Mouse (Mus musculus) kidney, embryonic 15.5 days (tissue): ENCODE data around the gene Ubxn6. TPM values are rescaled to one million over a fixed set of nuclear protein-coding genes. Genes with fewer than 3 reads are reported as not detected.
"Not testable (repeated sequence)": the region's sequence is repeated elsewhere in the genome, so short reads cannot be mapped to it uniquely, and the experiment has no call there.

ENCODE experiments used
- ATAC-seq: fragments of 200-750 bp; cut with Nextera tagmentation; replicated peaks from 2 replicates; pipeline ENCODE4 v1.8.0; 2017; ENCODE audit warnings: moderate TSS enrichment; ENCODE audit not compliant: low FRiP score
- H3K27ac ChIP-seq: fragments of 300-500 bp; sonication (generic); 2 replicates; pipeline ENCODE4 v1.5.1; 2015; ENCODE audit warnings: mild to moderate bottlenecking, inconsistent platforms
- H3K27me3 ChIP-seq: fragments of 300-500 bp; sonication (generic); 2 replicates; pipeline ENCODE4 v1.6.1; 2015; ENCODE audit warnings: inconsistent platforms
- H3K36me3 ChIP-seq: fragments of 300-500 bp; sonication (generic); 2 replicates; pipeline ENCODE4 v1.6.1; 2015; ENCODE audit warnings: inconsistent platforms
- H3K4me1 ChIP-seq: fragments of 300-500 bp; sonication (generic); 2 replicates; pipeline ENCODE4 v1.6.1; 2015; ENCODE audit warnings: inconsistent platforms
- H3K4me2 ChIP-seq: fragments of 300-500 bp; sonication (generic); 2 replicates; pipeline ENCODE4 v1.6.1; 2015; ENCODE audit warnings: moderate library complexity, mild to moderate bottlenecking, inconsistent platforms
- H3K4me3 ChIP-seq: fragments of 300-500 bp; sonication (generic); replicated peaks from 2 replicates; pipeline ENCODE4 v1.5.1; 2015; ENCODE audit warnings: mild to moderate bottlenecking, inconsistent platforms
- H3K9ac ChIP-seq: fragments of 300-500 bp; sonication (generic); 2 replicates; pipeline ENCODE4 v1.6.1; 2015; ENCODE audit warnings: mild to moderate bottlenecking, inconsistent platforms
- H3K9me3 ChIP-seq: fragments of 300-500 bp; sonication (generic); replicated peaks from 2 replicates; pipeline ENCODE4 v1.6.1; 2016; ENCODE audit warnings: inconsistent platforms
- WGBS: fragments of 180-500 bp; shearing (Covaris S2); methylation state at CpG from one replicate; pipeline ENCODE4 v1.1.7; 2015; ENCODE audit warnings: mixed read lengths; 5-methylcytosine and 5-hydroxymethylcytosine counted together
- polyA plus RNA-seq: library from polyadenylated mRNA; unstranded; fragments of >200 nt; fragmentation: Nextera tagmentation; extraction: Ambion mirVana; gene quantifications from 2 replicates; pipeline ENCODE4 v1.2.1, GENCODE M21; 2015

The Ubxn6 gene
- polyA plus RNA-seq, 1 experiment from 2014 or later: 45.6 TPM

DNA sequence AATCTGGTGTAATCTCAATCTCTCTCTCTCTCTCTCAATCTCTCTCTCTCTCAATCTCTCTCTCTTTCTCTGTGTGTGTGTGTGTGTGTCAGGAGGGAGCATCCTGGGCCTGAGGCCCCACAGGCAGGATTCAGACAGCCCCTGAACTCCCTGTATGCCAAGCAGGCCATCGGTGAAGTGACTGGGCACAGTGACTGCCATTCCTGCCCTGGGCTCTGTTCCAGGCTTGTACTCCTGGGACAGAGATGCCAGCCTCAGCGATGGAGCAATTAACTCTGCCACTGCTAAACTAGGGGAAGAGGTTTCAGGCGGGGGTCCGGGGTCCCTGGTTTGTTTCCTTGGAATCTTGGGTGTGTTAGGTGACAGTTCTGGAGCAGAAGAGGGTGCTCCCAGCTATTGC is 35.7 kb upstream of the Ubxn6 start:
- no peaks in the 10 kb centered on the region for H3K9me3 ChIP-seq
- WGBS: 68% methylated on average over 4 of the region's 4 CpGs
- H3K4me1 ChIP-seq: no peaks in the 10 kb centered on the region
- no peak overlapping the region for H3K4me2 ChIP-seq
- H3K9ac ChIP-seq: no peak overlapping the region
- no peak for ATAC-seq
- 0 out of 2 replicates have a peak, but pooled peaks cover 4% of the 10 kb centered on the region for H3K36me3 ChIP-seq
- H3K4me3 ChIP-seq: no peak overlapping the region
- H3K27ac ChIP-seq: no peak overlapping the region
- H3K27me3 ChIP-seq: no peaks in the 10 kb centered on the region

DNA sequence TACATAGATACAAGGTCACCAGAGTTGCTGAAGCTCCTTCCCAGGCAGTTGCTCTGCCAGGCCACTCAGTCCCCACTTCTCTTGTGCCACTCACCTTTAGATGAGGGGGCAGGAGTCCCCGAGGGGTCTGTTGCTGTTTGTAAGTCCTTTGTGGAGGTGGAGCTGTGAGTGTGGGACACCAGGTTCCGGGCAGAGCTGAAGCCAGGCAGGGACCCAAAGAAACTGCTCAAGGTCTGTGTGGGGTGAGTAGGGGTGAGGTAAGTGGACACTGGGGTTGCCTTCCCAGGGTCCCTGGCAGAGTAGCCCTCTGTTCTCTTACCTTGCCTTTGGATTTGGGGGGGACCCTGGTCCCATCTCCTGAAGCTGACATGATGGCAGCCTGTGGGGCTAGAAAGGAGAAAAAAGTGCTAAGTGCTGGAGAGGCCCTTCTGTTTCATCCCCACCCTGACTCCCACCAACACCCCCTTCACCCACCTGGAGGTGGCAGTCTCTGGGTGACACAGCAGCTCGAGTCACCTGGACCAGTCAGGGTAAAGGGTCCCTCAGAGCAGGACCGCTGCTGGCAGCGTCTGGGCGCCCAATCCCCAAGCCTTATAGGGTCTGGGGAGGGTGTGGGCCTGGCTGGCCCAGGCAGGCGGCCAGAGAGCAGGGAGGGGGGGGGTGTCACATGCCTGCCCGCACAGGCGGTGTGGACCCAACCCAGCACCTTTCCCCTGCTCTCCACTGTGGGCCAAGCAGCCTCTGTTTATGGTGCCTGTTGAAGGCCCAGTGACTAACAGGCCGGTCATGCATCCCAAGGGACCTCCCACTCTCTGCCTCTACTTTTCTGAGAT is 34.6 kb upstream of the Ubxn6 start, which contains the start of gene Plin4:
Plin4 (minus strand) TSS at position 585 of the 833 bp plus-strand sequence.
- Histone ChIP-seq H3K4me3 (no peak within 1 kb of the TSS), H3K9me3 (no peaks in the 10 kb centered on the region), H3K27me3 (no peaks in the 10 kb centered on the region), H3K36me3 (0 out of 2 replicates have a peak, but pooled peaks cover 4% of the 10 kb centered on the region), H3K4me1 (no peaks in the 10 kb centered on the region), H3K27ac (no peak within 1 kb of the TSS), H3K4me2 (no peak within 1 kb of the TSS), H3K9ac (no peak within 1 kb of the TSS)
- WGBS: 57% methylated on average over 10 of the region's 10 CpGs
- ATAC-seq: peak; percentile 20; the same call in 1 of the 2 replicates

DNA sequence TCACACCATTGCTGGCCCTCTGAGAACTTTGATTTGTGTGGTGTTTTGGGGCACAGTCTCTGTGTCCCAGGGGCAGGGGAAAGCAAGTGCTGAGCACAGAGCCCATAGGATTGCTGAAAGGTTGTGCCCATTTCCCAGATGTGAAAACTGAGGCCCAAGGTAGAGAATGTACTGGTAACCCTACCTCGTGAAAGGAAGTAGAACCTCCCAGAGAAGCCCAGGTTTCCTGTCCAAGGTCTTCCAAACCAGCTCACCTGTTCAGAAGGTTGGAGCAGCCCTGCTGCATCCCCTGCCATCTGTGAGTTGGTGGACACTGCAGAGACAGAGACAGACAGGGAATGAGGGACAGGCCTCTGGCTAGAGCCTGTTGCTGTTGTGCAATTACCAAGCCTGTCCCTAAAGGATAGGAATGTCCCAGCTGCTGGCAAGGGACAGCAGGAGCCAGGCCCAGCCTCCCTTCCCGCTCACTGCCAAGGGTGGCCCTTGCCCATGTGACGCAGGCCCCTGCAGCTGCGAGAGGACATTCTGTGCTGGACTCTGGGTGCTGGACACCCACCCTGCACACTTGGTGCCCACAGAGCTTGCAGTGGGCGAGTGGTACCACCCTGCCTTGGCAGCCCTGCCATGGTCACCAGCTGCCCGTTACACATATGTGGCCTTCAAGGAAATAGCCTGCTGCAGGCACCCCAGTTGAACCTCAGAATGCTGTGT is 33.7 kb upstream of the Ubxn6 start:
- WGBS: 82% methylated on average over 6 of the region's 6 CpGs
- Histone ChIP-seq H3K9ac (no peak overlapping the region), H3K36me3 (peaks cover 8% of the 10 kb centered on the region; the same call in 1 of the 2 replicates), H3K4me2 (no peak overlapping the region), H3K4me1 (no peaks in the 10 kb centered on the region), H3K9me3 (no peaks in the 10 kb centered on the region), H3K4me3 (no peak overlapping the region), H3K27ac (no peak overlapping the region), H3K27me3 (no peaks in the 10 kb centered on the region)
- ATAC-seq: 0 out of 2 replicates have a peak, but pooled peaks have one; percentile 18

DNA sequence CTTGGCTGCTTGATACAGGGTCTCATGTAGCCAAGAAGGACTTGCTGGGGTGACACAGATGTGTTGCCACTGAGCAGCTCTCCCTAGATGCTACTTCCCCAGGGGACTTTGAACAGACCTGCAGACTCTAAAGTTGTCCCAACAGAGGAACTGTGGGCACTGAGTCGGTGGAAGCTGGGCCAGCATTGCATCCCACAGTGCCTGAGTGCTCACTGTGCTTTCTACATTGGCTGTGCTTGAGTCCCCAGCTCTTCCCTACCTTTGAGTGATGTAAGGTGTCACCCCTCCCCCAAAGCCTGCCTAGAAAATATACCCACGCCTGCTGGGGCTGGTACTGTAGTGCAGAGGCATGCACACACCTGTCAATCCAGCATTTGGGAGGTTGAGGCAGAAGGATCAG is 32.9 kb upstream of the Ubxn6 start:
- Histone ChIP-seq H3K9me3 (no peaks in the 10 kb centered on the region), H3K27ac (no peak overlapping the region), H3K9ac (no peak overlapping the region), H3K27me3 (no peaks in the 10 kb centered on the region), H3K4me2 (no peak overlapping the region), H3K4me3 (no peak overlapping the region), H3K36me3 (peaks cover 16% of the 10 kb centered on the region), H3K4me1 (no peaks in the 10 kb centered on the region)
- WGBS: 77% methylated on average over 2 of the region's 2 CpGs
- no peak for ATAC-seq

DNA sequence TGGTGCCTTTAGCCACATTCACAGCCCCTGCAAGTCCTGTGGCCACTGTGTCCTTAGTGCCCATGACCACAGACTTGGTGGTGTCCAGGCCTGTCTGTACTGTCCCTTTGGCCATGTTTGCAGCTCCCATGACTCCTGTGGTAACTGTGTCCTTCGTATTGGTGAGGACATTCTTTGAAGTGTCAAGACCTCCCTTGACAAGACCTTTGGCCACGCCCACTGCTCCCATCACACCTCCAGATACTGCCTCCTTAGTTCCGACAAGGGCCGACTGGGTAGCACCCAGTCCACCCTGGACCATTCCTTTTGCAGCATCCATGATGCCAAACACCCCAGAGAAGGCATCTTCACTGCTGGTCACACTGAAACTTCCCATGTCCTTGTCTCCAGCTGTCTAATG is 32.2 kb upstream of the Ubxn6 start:
- ATAC-seq: no peak
- Histone ChIP-seq H3K27ac (no peak overlapping the region), H3K9ac (no peak overlapping the region), H3K27me3 (no peaks in the 10 kb centered on the region), H3K36me3 (peaks cover 23% of the 10 kb centered on the region), H3K4me2 (no peak overlapping the region), H3K9me3 (no peaks in the 10 kb centered on the region), H3K4me1 (no peaks in the 10 kb centered on the region), H3K4me3 (no peak overlapping the region)
- 60% methylated on average over 4 of the region's 4 CpGs for WGBS

DNA sequence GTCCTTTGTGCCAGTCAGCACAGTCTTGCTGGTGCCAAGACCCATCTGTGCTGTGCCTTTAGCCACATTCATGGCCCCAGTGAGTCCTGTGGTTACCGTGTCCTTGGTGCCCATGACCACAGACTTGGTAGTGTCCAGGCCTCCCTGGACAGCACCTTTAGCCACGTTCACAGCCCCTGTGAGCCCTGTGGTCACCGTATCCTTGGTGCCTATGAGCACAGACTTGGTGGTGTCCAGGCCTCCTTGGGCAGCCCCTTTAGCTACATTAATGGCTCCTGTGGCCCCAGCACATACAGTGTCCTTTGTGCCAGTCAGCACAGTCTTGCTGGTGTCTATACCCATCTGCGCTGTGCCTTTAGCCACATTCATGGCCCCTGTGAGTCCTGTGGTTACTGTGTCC is 31.6 kb upstream of the Ubxn6 start:
- 94% methylated on average over 4 of the region's 4 CpGs for WGBS

DNA sequence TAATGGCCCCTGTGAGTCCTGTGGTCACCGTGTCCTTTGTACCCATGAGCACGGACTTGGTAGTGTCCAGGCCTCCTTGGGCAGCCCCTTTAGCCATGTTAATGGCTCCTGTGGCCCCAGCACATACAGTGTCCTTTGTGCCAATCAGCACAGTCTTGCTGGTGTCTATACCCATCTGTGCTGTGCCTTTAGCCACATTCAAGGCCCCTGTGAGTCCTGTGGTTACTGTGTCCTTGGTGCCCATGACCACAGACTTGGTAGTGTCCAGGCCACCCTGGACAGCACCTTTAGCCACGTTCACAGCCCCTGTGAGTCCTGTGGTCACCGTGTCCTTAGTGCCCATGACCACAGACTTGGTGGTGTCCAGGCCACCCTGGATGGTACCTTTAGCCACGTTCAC is 30.0 kb upstream of the Ubxn6 start:
- not testable (repeated sequence) for H3K27me3 ChIP-seq, H3K27ac ChIP-seq, H3K9ac ChIP-seq, H3K9me3 ChIP-seq, H3K4me1 ChIP-seq, ATAC-seq, H3K4me3 ChIP-seq, H3K4me2 ChIP-seq
- H3K36me3 ChIP-seq: peaks cover 45% of the 10 kb centered on the region
- 95% methylated on average over 3 of the region's 5 CpGs for WGBS

More for the DNA sequence above, 31.6 kb upstream of the Ubxn6 start:
- H3K9me3 ChIP-seq, ATAC-seq, H3K27me3 ChIP-seq, H3K4me3 ChIP-seq, H3K27ac ChIP-seq, H3K4me2 ChIP-seq, H3K4me1 ChIP-seq, H3K9ac ChIP-seq: not testable (repeated sequence)
- peaks cover 29% of the 10 kb centered on the region for H3K36me3 ChIP-seq

DNA sequence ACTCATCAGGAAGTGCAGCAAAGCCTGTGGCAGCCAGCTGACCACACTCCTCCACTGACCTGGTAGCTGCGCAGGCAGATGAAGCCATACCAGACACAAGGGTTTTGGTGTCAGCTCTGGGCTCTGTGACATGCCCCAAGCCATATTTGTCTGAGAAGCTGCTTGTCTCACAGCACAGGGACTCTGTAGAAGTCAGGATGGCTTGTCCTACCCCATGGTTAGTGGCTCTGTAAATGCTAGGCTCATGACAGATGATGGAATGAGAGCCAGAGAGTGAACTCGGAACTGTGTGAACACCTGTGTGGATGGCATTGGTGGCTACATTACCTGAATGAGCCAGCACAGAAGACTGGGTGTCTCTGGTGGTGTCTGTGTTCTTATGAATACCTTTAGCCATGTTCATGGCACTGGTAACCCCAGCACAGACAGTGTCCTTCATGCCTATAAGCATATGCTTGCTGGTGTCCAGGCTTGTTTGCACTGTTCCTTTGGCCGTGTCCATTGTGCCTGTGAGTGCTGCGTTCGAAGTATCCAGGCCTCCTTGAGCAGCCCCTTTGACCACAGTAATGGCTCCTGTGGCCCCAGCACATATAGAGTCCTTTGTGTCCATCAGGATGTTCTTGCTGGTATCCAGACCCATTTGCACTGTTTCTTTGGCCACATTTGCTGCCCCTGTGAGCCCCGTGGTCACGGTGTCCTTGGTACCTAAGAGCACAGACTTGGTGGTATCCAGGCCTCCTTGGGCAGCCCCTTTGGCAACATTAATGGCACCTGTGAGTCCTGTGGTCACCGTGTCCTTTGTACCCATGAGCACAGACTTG is 28.8 kb upstream of the Ubxn6 start:
- Histone ChIP-seq H3K9ac (no peak overlapping the region), H3K4me2 (no peak overlapping the region), H3K36me3 (peaks cover 53% of the 10 kb centered on the region), H3K4me1 (no peaks in the 10 kb centered on the region), H3K9me3 (no peaks in the 10 kb centered on the region), H3K27me3 (no peaks in the 10 kb centered on the region), H3K27ac (no peak overlapping the region), H3K4me3 (no peak overlapping the region)
- WGBS: 97% methylated on average over 8 of the region's 8 CpGs
- ATAC-seq: no peak

DNA sequence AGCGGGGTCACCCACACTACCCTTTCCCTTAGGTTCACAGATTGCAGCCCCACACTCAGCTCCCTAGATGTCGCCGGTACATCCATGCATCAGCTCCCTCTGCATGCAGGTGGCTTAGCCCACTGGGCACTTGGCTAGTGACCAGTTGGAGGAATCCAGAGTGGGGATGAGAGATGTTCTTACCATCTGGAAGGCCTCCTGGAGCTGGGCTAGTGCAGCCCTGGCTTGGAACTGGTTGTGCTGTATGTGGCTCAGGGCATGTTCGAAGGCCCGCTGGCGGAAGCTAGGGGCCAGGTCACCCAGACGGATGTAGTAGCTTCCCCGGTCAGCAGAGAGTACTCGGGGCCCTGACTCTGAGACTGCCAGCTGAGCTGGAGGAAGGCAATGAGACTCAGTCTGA is 28.1 kb upstream of the Ubxn6 start:
- H3K27ac ChIP-seq: no peak overlapping the region
- WGBS: 93% methylated on average over 9 of the region's 9 CpGs
- H3K36me3 ChIP-seq: peaks cover 59% of the 10 kb centered on the region
- no peaks in the 10 kb centered on the region for H3K4me1 ChIP-seq
- no peaks in the 10 kb centered on the region for H3K9me3 ChIP-seq
- H3K9ac ChIP-seq: no peak overlapping the region
- no peak overlapping the region for H3K4me3 ChIP-seq
- H3K27me3 ChIP-seq: no peaks in the 10 kb centered on the region
- no peak overlapping the region for H3K4me2 ChIP-seq
- ATAC-seq: no peak

DNA sequence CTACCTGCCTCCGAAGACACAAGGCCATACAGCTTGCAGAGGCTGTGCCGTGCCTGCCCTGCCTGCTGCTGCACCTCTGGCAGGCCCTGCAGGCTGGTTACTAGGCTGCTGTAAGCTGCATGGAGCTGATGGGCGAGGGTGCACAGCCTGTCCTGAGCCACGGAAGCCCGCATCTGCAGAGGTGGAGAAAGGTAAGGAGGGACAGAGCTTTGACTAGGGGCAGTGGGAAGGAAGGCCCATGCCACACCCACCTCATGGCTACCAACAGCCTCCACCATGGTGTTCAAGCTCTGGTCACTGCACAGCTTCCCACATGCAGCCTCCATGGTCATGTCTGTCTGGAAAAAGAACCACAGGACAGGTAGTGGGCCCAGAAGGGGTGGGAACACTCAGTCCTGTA is 27.3 kb upstream of the Ubxn6 start:
- Histone ChIP-seq H3K4me1 (no peaks in the 10 kb centered on the region), H3K9ac (no peak overlapping the region), H3K9me3 (no peaks in the 10 kb centered on the region), H3K27ac (no peak overlapping the region), H3K36me3 (peaks cover 67% of the 10 kb centered on the region), H3K4me2 (no peak overlapping the region), H3K27me3 (no peaks in the 10 kb centered on the region), H3K4me3 (no peak overlapping the region)
- ATAC-seq: no peak
- WGBS: 95% methylated on average over 5 of the region's 5 CpGs

DNA sequence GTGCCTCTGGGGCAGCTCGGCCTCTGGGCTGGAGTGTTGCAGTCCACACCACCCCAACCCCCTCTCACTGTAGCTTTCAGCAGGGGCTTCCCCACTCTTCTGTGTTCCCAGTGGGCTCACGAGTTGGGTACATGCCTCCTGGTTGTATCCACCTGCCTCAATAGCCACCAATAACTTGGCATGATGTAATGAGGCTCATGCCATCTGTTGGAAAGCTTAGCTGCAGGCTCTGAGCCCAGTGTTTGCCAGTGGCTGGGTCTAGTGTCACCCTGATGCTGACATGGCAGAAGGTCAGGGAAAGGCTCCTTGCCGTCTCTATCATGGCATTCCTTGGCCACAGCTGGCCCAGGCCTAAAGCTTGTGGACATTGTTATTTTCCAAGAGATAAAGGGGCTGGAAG is 26.0 kb upstream of the Ubxn6 start:
- no peak for ATAC-seq
- peaks cover 80% of the 10 kb centered on the region for H3K36me3 ChIP-seq
- H3K4me1 ChIP-seq: no peaks in the 10 kb centered on the region
- H3K9ac ChIP-seq: no peak overlapping the region
- no peak overlapping the region for H3K4me2 ChIP-seq
- H3K27me3 ChIP-seq: no peaks in the 10 kb centered on the region
- WGBS: 96% methylated on average over 3 of the region's 3 CpGs
- no peak overlapping the region for H3K4me3 ChIP-seq
- H3K9me3 ChIP-seq: no peaks in the 10 kb centered on the region
- H3K27ac ChIP-seq: no peak overlapping the region
